Mouse (Mus musculus) lung, postnatal 0 days (tissue): ENCODE results near the gene Naip2.

ENCODE experiments used
- CTCF ChIP-seq: IDR thresholded peaks from 2 replicates; pipeline ENCODE4 v1.5.1; 2016; ENCODE audit warnings: antibody characterized with exemption, mild to moderate bottlenecking
- EP300 ChIP-seq: IDR thresholded peaks from 2 replicates; pipeline ENCODE4 v1.6.1; 2016; ENCODE audit warnings: antibody characterized with exemption, mild to moderate bottlenecking, control low read depth

DNA sequence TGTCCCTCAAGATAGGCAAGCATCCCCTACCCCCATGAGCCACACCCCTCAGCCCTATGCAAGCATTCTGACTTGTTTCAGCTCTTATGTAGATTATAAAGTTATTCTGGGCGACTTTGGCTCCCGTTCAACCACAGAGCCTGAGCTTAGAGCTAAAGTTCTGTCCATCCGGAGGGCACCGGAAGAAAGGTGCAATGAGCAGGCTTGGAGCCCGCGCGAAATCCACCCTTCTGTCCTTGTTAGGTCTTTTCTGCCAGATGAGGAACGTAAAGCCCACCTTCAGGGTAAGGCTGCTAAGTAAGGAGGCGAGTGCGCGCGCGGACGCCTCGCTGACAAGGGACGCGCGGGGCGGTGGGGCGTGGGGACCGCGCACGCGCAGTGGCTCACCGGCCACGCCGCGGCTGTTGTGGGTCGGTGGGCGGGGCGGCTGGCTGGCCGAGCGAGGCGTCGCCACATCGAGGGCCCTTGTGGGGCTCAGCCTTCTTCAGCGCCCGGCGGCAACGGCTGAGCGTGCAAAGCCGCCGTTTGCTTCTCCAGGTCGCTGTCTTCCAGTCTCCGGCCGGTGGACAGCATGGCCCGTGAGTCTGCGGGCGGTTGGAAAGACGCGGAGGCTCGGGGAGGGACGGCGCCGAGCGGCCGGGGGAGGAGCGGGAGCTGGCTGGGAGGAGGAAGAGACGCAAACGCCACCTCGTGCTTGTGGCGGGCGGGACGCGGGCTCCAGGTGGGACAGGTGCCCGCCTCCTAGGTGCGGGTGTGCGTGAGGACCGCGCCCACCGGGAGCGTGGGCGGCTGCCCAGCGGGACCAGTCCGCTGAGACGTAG lies 94.0 kb downstream of the Naip2 start, which contains the start of gene Serf1:
- TF ChIP-seq CTCF (no peak), EP300 (no peak)
